Mouse (Mus musculus) liver, embryonic 13.5 days (tissue): ENCODE results near the gene Ptpn3. TPM values are rescaled to one million over a fixed set of nuclear protein-coding genes. Genes with fewer than 3 reads are reported as not detected.

Source experiments
- ATAC-seq: fragments of 200-750 bp; cut with Nextera tagmentation; 2 replicates; pipeline ENCODE4 v1.8.0; 2017; ENCODE audit warnings: low read depth, mild to moderate bottlenecking, moderate number of reproducible peaks, moderate library complexity
- DNase-seq: peaks from one replicate; pipeline ENCODE4 v3.0.0; 2022
- H3K27ac ChIP-seq: fragments of 300-500 bp; sonication (generic); 2 replicates; pipeline ENCODE4 v1.5.1; 2015; ENCODE audit warnings: moderate library complexity, mild to moderate bottlenecking, inconsistent platforms
- H3K27me3 ChIP-seq: fragments of 300-500 bp; sonication (generic); 2 replicates; pipeline ENCODE4 v1.6.1; 2015; ENCODE audit warnings: mild to moderate bottlenecking, inconsistent platforms
- H3K36me3 ChIP-seq: fragments of 300-500 bp; sonication (generic); 2 replicates; pipeline ENCODE4 v1.6.1; 2015; ENCODE audit warnings: mild to moderate bottlenecking, inconsistent platforms
- H3K4me1 ChIP-seq: fragments of 300-500 bp; sonication (generic); replicated peaks from 2 replicates; pipeline ENCODE4 v1.6.1; 2015; ENCODE audit warnings: inconsistent platforms
- H3K4me2 ChIP-seq: fragments of 300-500 bp; sonication (generic); 2 replicates; pipeline ENCODE4 v1.6.1; 2015; ENCODE audit warnings: inconsistent platforms, mild to moderate bottlenecking, moderate library complexity
- H3K4me3 ChIP-seq: fragments of 300-500 bp; sonication (generic); replicated peaks from 2 replicates; pipeline ENCODE4 v1.5.1; 2015; ENCODE audit warnings: mild to moderate bottlenecking, inconsistent platforms
- H3K9ac ChIP-seq: fragments of 300-500 bp; sonication (generic); 2 replicates; pipeline ENCODE4 v1.6.1; 2015; ENCODE audit warnings: mild to moderate bottlenecking, inconsistent platforms
- H3K9me3 ChIP-seq: fragments of 300-500 bp; sonication (generic); replicated peaks from 2 replicates; pipeline ENCODE4 v1.6.1; 2016; ENCODE audit warnings: inconsistent platforms
- WGBS: fragments of 180-500 bp; shearing (Covaris S2); methylation state at CpG from one replicate; pipeline ENCODE4 v1.1.7; 2015; ENCODE audit not compliant: insufficient replicate concordance; 5-methylcytosine and 5-hydroxymethylcytosine counted together
- polyA plus RNA-seq: library from polyadenylated mRNA; unstranded; fragments of >200 nt; fragmentation: Nextera tagmentation; extraction: Ambion mirVana; gene quantifications from 2 replicates; pipeline ENCODE4 v1.2.1, GENCODE M21; 2015

The Ptpn3 gene
- polyA plus RNA-seq, 1 experiment from 2014 or later: 0.36 TPM

GRCm38 (mm10) chr4:57236513-57236912 lies 65.1 kb downstream of the Ptpn3 start:
- Histone ChIP-seq H3K9me3 (no peaks in the 10 kb centered on the region), H3K9ac (no peak overlapping the region), H3K4me3 (no peak overlapping the region), H3K4me2 (no peak overlapping the region), H3K36me3 (no peaks in the 10 kb centered on the region), H3K27ac (no peak overlapping the region), H3K4me1 (no peaks in the 10 kb centered on the region), H3K27me3 (no peaks in the 10 kb centered on the region)
- WGBS: 40% methylated on average over 5 of the region's 5 CpGs
- DNase-seq: no peak
- no peak for ATAC-seq

GRCm38 (mm10) chr4:57235741-57236140 lies 65.9 kb downstream of the Ptpn3 start:
- H3K27me3 ChIP-seq: no peaks in the 10 kb centered on the region
- H3K27ac ChIP-seq: no peak overlapping the region
- no peaks in the 10 kb centered on the region for H3K9me3 ChIP-seq
- H3K9ac ChIP-seq: no peak overlapping the region
- no peaks in the 10 kb centered on the region for H3K36me3 ChIP-seq
- 73% methylated on average over 4 of the region's 4 CpGs for WGBS
- DNase-seq (no peak), ATAC-seq (no peak)
- no peak overlapping the region for H3K4me2 ChIP-seq
- H3K4me1 ChIP-seq: no peaks in the 10 kb centered on the region
- H3K4me3 ChIP-seq: no peak overlapping the region

- WGBS: 60% methylated on average over 7 of the region's 7 CpGs
Observed at GRCm38 (mm10) chr4:57234348-57234747, 67.3 kb downstream of the Ptpn3 start.

GRCm38 (mm10) chr4:57232439-57232838 lies 69.2 kb downstream of the Ptpn3 start:
- H3K36me3 ChIP-seq: no peaks in the 10 kb centered on the region
- no peaks in the 10 kb centered on the region for H3K27me3 ChIP-seq
- no peak overlapping the region for H3K4me3 ChIP-seq
- no peaks in the 10 kb centered on the region for H3K4me1 ChIP-seq
- ATAC-seq (no peak), DNase-seq (no peak)
- WGBS: 82% methylated on average over 8 of the region's 8 CpGs
- H3K4me2 ChIP-seq: no peak overlapping the region
- no peaks in the 10 kb centered on the region for H3K9me3 ChIP-seq
- no peak overlapping the region for H3K27ac ChIP-seq
- no peak overlapping the region for H3K9ac ChIP-seq

More at GRCm38 (mm10) chr4:57234348-57234747, 67.3 kb downstream of the Ptpn3 start:
- Histone ChIP-seq H3K27me3 (no peaks in the 10 kb centered on the region), H3K4me1 (no peaks in the 10 kb centered on the region), H3K27ac (no peak overlapping the region), H3K4me3 (no peak overlapping the region), H3K4me2 (no peak overlapping the region), H3K36me3 (no peaks in the 10 kb centered on the region), H3K9ac (no peak overlapping the region), H3K9me3 (no peaks in the 10 kb centered on the region)
- ATAC-seq: no peak
- DNase-seq: no peak

- H3K27me3 ChIP-seq: no peaks in the 10 kb centered on the region
- DNase-seq: no peak
- no peak overlapping the region for H3K4me2 ChIP-seq
- no peaks in the 10 kb centered on the region for H3K36me3 ChIP-seq
- H3K9ac ChIP-seq: no peak overlapping the region
- no peak for ATAC-seq
- WGBS: 63% methylated on average over 9 of the region's 9 CpGs
- no peak overlapping the region for H3K27ac ChIP-seq
- no peaks in the 10 kb centered on the region for H3K9me3 ChIP-seq
- H3K4me3 ChIP-seq: no peak overlapping the region
- no peaks in the 10 kb centered on the region for H3K4me1 ChIP-seq
Observed at GRCm38 (mm10) chr4:57231323-57231722, 70.3 kb downstream of the Ptpn3 start.

GRCm38 (mm10) chr4:57230341-57230740 lies 71.3 kb downstream of the Ptpn3 start:
- Histone ChIP-seq H3K4me1 (no peaks in the 10 kb centered on the region), H3K9me3 (no peaks in the 10 kb centered on the region), H3K27ac (no peak overlapping the region), H3K27me3 (no peaks in the 10 kb centered on the region), H3K9ac (no peak overlapping the region), H3K4me2 (no peak overlapping the region), H3K36me3 (no peaks in the 10 kb centered on the region), H3K4me3 (no peak overlapping the region)
- 72% methylated on average over 7 of the region's 7 CpGs for WGBS
- DNase-seq: no peak
- ATAC-seq: no peak

- no peak overlapping the region for H3K4me2 ChIP-seq
- no peak overlapping the region for H3K27ac ChIP-seq
- H3K36me3 ChIP-seq: no peaks in the 10 kb centered on the region
- H3K9me3 ChIP-seq: no peaks in the 10 kb centered on the region
- DNase-seq: no peak
- ATAC-seq: no peak
- H3K4me1 ChIP-seq: no peaks in the 10 kb centered on the region
- no peak overlapping the region for H3K4me3 ChIP-seq
- no peak overlapping the region for H3K9ac ChIP-seq
- H3K27me3 ChIP-seq: no peaks in the 10 kb centered on the region
- 62% methylated on average over 18 of the region's 18 CpGs for whole genome bisulfite sequencing
Observed at GRCm38 (mm10) chr4:57228601-57229520, 72.8 kb downstream of the Ptpn3 start.

- H3K36me3 ChIP-seq: no peaks in the 10 kb centered on the region
- H3K9me3 ChIP-seq: no peaks in the 10 kb centered on the region
- no peak overlapping the region for H3K9ac ChIP-seq
- H3K4me2 ChIP-seq: no peak overlapping the region
- H3K27ac ChIP-seq: no peak overlapping the region
- no peaks in the 10 kb centered on the region for H3K27me3 ChIP-seq
- H3K4me3 ChIP-seq: no peak overlapping the region
- DNase-seq (no peak), ATAC-seq (no peak)
- 69% methylated on average over 2 of the region's 2 CpGs for WGBS
- no peaks in the 10 kb centered on the region for H3K4me1 ChIP-seq
Observed at GRCm38 (mm10) chr4:57224776-57225175, 76.9 kb downstream of the Ptpn3 start.

GRCm38 (mm10) chr4:57217746-57218145 lies 83.9 kb downstream of the Ptpn3 start:
- ATAC-seq (no peak), DNase-seq (no peak)
- H3K27me3 ChIP-seq: no peaks in the 10 kb centered on the region
- H3K27ac ChIP-seq: no peak overlapping the region
- H3K4me3 ChIP-seq: no peak overlapping the region
- no peak overlapping the region for H3K9ac ChIP-seq
- no peaks in the 10 kb centered on the region for H3K4me1 ChIP-seq
- H3K9me3 ChIP-seq: no peaks in the 10 kb centered on the region
- H3K4me2 ChIP-seq: no peak overlapping the region
- no peaks in the 10 kb centered on the region for H3K36me3 ChIP-seq
- WGBS: 67% methylated on average over 9 of the region's 9 CpGs

- WGBS: 67% methylated on average over 4 of the region's 4 CpGs
- Histone ChIP-seq H3K9ac (no peak overlapping the region), H3K4me3 (no peak overlapping the region), H3K4me2 (no peak overlapping the region), H3K4me1 (no peaks in the 10 kb centered on the region), H3K9me3 (no peaks in the 10 kb centered on the region), H3K27me3 (no peaks in the 10 kb centered on the region), H3K27ac (no peak overlapping the region), H3K36me3 (no peaks in the 10 kb centered on the region)
- DNase-seq: no peak
- no peak for ATAC-seq
Observed at GRCm38 (mm10) chr4:57216535-57216934, 85.1 kb downstream of the Ptpn3 start.

- DNase-seq: no peak
- Histone ChIP-seq H3K4me3 (no peak overlapping the region), H3K27me3 (no peaks in the 10 kb centered on the region), H3K36me3 (no peaks in the 10 kb centered on the region), H3K9me3 (no peaks in the 10 kb centered on the region), H3K27ac (no peak overlapping the region), H3K4me1 (no peaks in the 10 kb centered on the region), H3K4me2 (no peak overlapping the region), H3K9ac (no peak overlapping the region)
- ATAC-seq: no peak
- 71% methylated on average over 9 of the region's 9 CpGs for whole genome bisulfite sequencing
Observed at GRCm38 (mm10) chr4:57214852-57215251, 86.8 kb downstream of the Ptpn3 start.

GRCm38 (mm10) chr4:57214114-57214513 lies 87.5 kb downstream of the Ptpn3 start:
- WGBS: 47% methylated on average over 3 of the region's 3 CpGs
- Histone ChIP-seq H3K9ac (no peak overlapping the region), H3K27ac (no peak overlapping the region), H3K27me3 (no peaks in the 10 kb centered on the region), H3K4me3 (no peak overlapping the region), H3K9me3 (no peaks in the 10 kb centered on the region), H3K36me3 (no peaks in the 10 kb centered on the region), H3K4me1 (no peaks in the 10 kb centered on the region), H3K4me2 (no peak overlapping the region)
- no peak for ATAC-seq
- DNase-seq: no peak
